Comparison of ENCODE assay signal across 8 mouse cellular contexts in genomic region chr7:141070058-141070862, GRCm38 (mm10). TPM values are rescaled to one million over a fixed set of nuclear protein-coding genes. Genes with fewer than 3 reads are reported as not detected.
A peak's percentile ranks its signal among the peaks of the same experiment; 100 is the strongest.
DNase-seq lines count a peak whose midpoint lies in the region; ATAC-seq and TF ChIP-seq lines count a peak whose summit lies in the region.

No protein-coding gene starts in this region.

- no peak overlapping the region for H3ac ChIP-seq in myocyte (ENCODE audit: control insufficient read depth, insufficient read length)

- no peak for ATAC-seq in embryonic facial prominence, embryonic 13.5 days (ENCODE audit: insufficient number of reproducible peaks, insufficient read depth, low FRiP score, low TSS enrichment, low read depth)
- no peak for ATAC-seq in heart, embryonic 11.5 days (replicated peaks; ENCODE audit: insufficient number of reproducible peaks, low FRiP score, low TSS enrichment)
- peak; percentile 26 for ATAC-seq in kidney, embryonic 15.5 days (replicated peaks; ENCODE audit: low FRiP score)
- no peak for ATAC-seq in liver, embryonic 11.5 days (replicated peaks; ENCODE audit: low FRiP score)
- peak; percentile 15; the same call in 1 of the 2 replicates for ATAC-seq in stomach, postnatal 0 days (ENCODE audit: low FRiP score, low TSS enrichment)

- H3K4me3 ChIP-seq in E14TG2a.4 (replicated peaks; ENCODE audit: low read length) (peak overlapping the region; percentile 76), myocyte (no peak overlapping the region)
- no peak overlapping the region for H3K4me3 ChIP-seq in bone marrow, adult 2 months (replicated peaks; ENCODE audit: control insufficient read depth, low read depth, low read length)
- H3K4me3 ChIP-seq in embryonic facial prominence, embryonic 13.5 days = peak overlapping the region; percentile 42
- H3K4me3 ChIP-seq in heart, embryonic 11.5 days (ENCODE audit: low read depth, low read length) = peak overlapping the region; percentile 40
- H3K4me3 ChIP-seq in kidney, embryonic 15.5 days (replicated peaks) = peak overlapping the region; percentile 45
- peak overlapping the region; percentile 43 for H3K4me3 ChIP-seq in liver, embryonic 11.5 days (ENCODE audit: low read depth, low read length)
- H3K4me3 ChIP-seq in stomach, postnatal 0 days (ENCODE audit: low read depth, low read length) = peak overlapping the region; percentile 35

- DNase-seq in liver, embryonic 11.5 days (ENCODE audit: low spot score) = peak; percentile 72
- peak; percentile 84 for DNase-seq in stomach, postnatal 0 days (ENCODE audit: low spot score)

- no peaks in the 10 kb centered on the region for H3K9me3 ChIP-seq in E14TG2a.4 (ENCODE audit: low read length)
- no peaks in the 10 kb centered on the region for H3K9me3 ChIP-seq in embryonic facial prominence, embryonic 13.5 days
- H3K9me3 ChIP-seq in heart, embryonic 11.5 days (replicated peaks; ENCODE audit: control insufficient read depth, low read length) = no peaks in the 10 kb centered on the region
- no peaks in the 10 kb centered on the region for H3K9me3 ChIP-seq in kidney, embryonic 15.5 days (replicated peaks)
- H3K9me3 ChIP-seq in liver, embryonic 11.5 days (ENCODE audit: control insufficient read depth, low read length) = no peaks in the 10 kb centered on the region
- no peaks in the 10 kb centered on the region for H3K9me3 ChIP-seq in stomach, postnatal 0 days (ENCODE audit: control insufficient read depth, low read length)

- no peak overlapping the region for H3K27ac ChIP-seq in bone marrow, adult 2 months (ENCODE audit: control insufficient read depth, insufficient read depth, low read depth, low read length, poor library complexity)
- no peak overlapping the region for H3K27ac ChIP-seq in embryonic facial prominence, embryonic 13.5 days
- H3K27ac ChIP-seq in heart, embryonic 11.5 days (ENCODE audit: low read depth, low read length) = no peak overlapping the region
- H3K27ac ChIP-seq in kidney, embryonic 15.5 days = no peak overlapping the region
- no peak overlapping the region for H3K27ac ChIP-seq in liver, embryonic 11.5 days (ENCODE audit: low read depth, low read length)
- H3K27ac ChIP-seq in stomach, postnatal 0 days (replicated peaks) = no peak overlapping the region

- H3K9ac ChIP-seq in embryonic facial prominence, embryonic 13.5 days = peak overlapping the region; percentile 72
- H3K9ac ChIP-seq in heart, embryonic 11.5 days (ENCODE audit: low read depth, low read length) = peak overlapping the region; percentile 52
- peak overlapping the region; percentile 42 for H3K9ac ChIP-seq in kidney, embryonic 15.5 days
- H3K9ac ChIP-seq in liver, embryonic 11.5 days (ENCODE audit: low read depth, low read length) = peak overlapping the region; percentile 39; the same call in 1 of the 2 replicates
- peak overlapping the region; percentile 48; the same call in 1 of the 2 replicates for H3K9ac ChIP-seq in stomach, postnatal 0 days (ENCODE audit: low read length)

- peaks cover 72% of the 10 kb centered on the region for H3K4me1 ChIP-seq in E14TG2a.4 (replicated peaks; ENCODE audit: low read depth, low read length)
- peaks cover 1% of the 10 kb centered on the region; the same call in 1 of the 2 replicates for H3K4me1 ChIP-seq in bone marrow, adult 2 months (ENCODE audit: control insufficient read depth, insufficient read depth, low read length)
- H3K4me1 ChIP-seq in embryonic facial prominence, embryonic 13.5 days = peaks cover 26% of the 10 kb centered on the region
- peaks cover 4% of the 10 kb centered on the region for H3K4me1 ChIP-seq in heart, embryonic 11.5 days (ENCODE audit: control insufficient read depth, insufficient read depth, low read length)
- H3K4me1 ChIP-seq in kidney, embryonic 15.5 days = peaks cover 20% of the 10 kb centered on the region
- peaks cover 6% of the 10 kb centered on the region for H3K4me1 ChIP-seq in liver, embryonic 11.5 days (replicated peaks; ENCODE audit: control insufficient read depth, insufficient read depth, low read length)
- H3K4me1 ChIP-seq in stomach, postnatal 0 days (replicated peaks; ENCODE audit: control insufficient read depth, insufficient read depth) = no peaks in the 10 kb centered on the region

- TF ChIP-seq CTCF in E14TG2a.4 (conservative IDR thresholded peaks at IDR 0.05; ENCODE audit: low read length) = peak; percentile 85
- TF ChIP-seq CTCF in bone marrow, adult 2 months (IDR thresholded peaks at IDR 0.05; ENCODE audit: control insufficient read depth, insufficient read depth, low read length) = peak; percentile 64
- peak; percentile 93 for TF ChIP-seq CTCF in stomach, postnatal 0 days (IDR thresholded peaks at IDR 0.05; ENCODE audit: low read depth)

- TF ChIP-seq EP300 in stomach, postnatal 0 days (optimal IDR thresholded peaks at IDR 0.05) = no peak

- H3K4me2 ChIP-seq in embryonic facial prominence, embryonic 13.5 days = peak overlapping the region; percentile 82
- H3K4me2 ChIP-seq in heart, embryonic 11.5 days = peak overlapping the region; percentile 78
- peak overlapping the region; percentile 93 for H3K4me2 ChIP-seq in kidney, embryonic 15.5 days
- H3K4me2 ChIP-seq in liver, embryonic 11.5 days = peak overlapping the region; percentile 85
- peak overlapping the region; percentile 84 for H3K4me2 ChIP-seq in myocyte (ENCODE audit: low read depth)
- peak overlapping the region; percentile 57 for H3K4me2 ChIP-seq in stomach, postnatal 0 days (replicated peaks; ENCODE audit: low read depth)

- peaks cover 41% of the 10 kb centered on the region for H3K36me3 ChIP-seq in E14TG2a.4 (ENCODE audit: insufficient read depth, low read length)
- peaks cover 31% of the 10 kb centered on the region for H3K36me3 ChIP-seq in embryonic facial prominence, embryonic 13.5 days
- H3K36me3 ChIP-seq in heart, embryonic 11.5 days (ENCODE audit: control insufficient read depth, insufficient read depth, low read length) = no peaks in the 10 kb centered on the region
- peaks cover 11% of the 10 kb centered on the region for H3K36me3 ChIP-seq in kidney, embryonic 15.5 days
- H3K36me3 ChIP-seq in liver, embryonic 11.5 days (ENCODE audit: control insufficient read depth, insufficient read depth, low read length) = no peaks in the 10 kb centered on the region
- H3K36me3 ChIP-seq in myocyte (ENCODE audit: control insufficient read depth, insufficient read depth) = no peaks in the 10 kb centered on the region
- no peaks in the 10 kb centered on the region for H3K36me3 ChIP-seq in stomach, postnatal 0 days (ENCODE audit: control insufficient read depth, insufficient read depth, low read length)

- H3K27me3 ChIP-seq in E14TG2a.4 (ENCODE audit: insufficient read depth, low read length) = peaks cover 15% of the 10 kb centered on the region
- H3K27me3 ChIP-seq in embryonic facial prominence, embryonic 13.5 days = peaks cover 26% of the 10 kb centered on the region
- H3K27me3 ChIP-seq in heart, embryonic 11.5 days (ENCODE audit: control insufficient read depth, insufficient read depth, low read length) = peaks cover 69% of the 10 kb centered on the region
- H3K27me3 ChIP-seq in kidney, embryonic 15.5 days = peaks cover 42% of the 10 kb centered on the region
- H3K27me3 ChIP-seq in liver, embryonic 11.5 days (replicated peaks; ENCODE audit: control insufficient read depth, insufficient read depth, low read length) = peaks cover 56% of the 10 kb centered on the region
- H3K27me3 ChIP-seq in myocyte (ENCODE audit: control insufficient read depth, insufficient read depth, insufficient read length) = no peaks in the 10 kb centered on the region
- no peaks in the 10 kb centered on the region for H3K27me3 ChIP-seq in stomach, postnatal 0 days (ENCODE audit: control insufficient read depth, insufficient read depth, low read length)

- no peak for TF ChIP-seq POLR2A in bone marrow, adult 2 months (IDR thresholded peaks at IDR 0.05; ENCODE audit: borderline replicate concordance, control insufficient read depth, low read depth, low read length)
- TF ChIP-seq POLR2A in myocyte (IDR thresholded peaks at IDR 0.05; ENCODE audit: insufficient read length, low read depth) = no peak

- H3K79me2 ChIP-seq in myocyte (ENCODE audit: control insufficient read depth, insufficient read depth) = no peaks in the 10 kb centered on the region

- WGBS in bone marrow, adult 2 months = 3% methylated on average over 51 of the region's 51 CpGs
- WGBS in embryonic facial prominence, embryonic 13.5 days = under 1% methylated on average over 51 of the region's 51 CpGs
- under 1% methylated on average over 51 of the region's 51 CpGs for WGBS in heart, embryonic 11.5 days (ENCODE audit: insufficient replicate concordance)
- 1% methylated on average over 51 of the region's 51 CpGs for WGBS in kidney, embryonic 15.5 days
- 2% methylated on average over 51 of the region's 51 CpGs for WGBS in liver, embryonic 11.5 days
- 4% methylated on average over 50 of the region's 51 CpGs for WGBS in stomach, postnatal 0 days

RNA-seq across cellular contexts. Expression of gene Pkp3, which starts 7.8 kb away (rescaled TPM):
- 5.4 and 15.9 TPM in 2 replicates for polyA plus RNA-seq in bone marrow, adult 2 months (2011; ENCODE audit: insufficient read depth, insufficient read length, low replicate concordance, missing spikeins)
- polyA plus RNA-seq in embryonic facial prominence, embryonic 13.5 days (2015; fragmentation: Nextera tagmentation; extraction: Ambion mirVana) = 36.1 and 46.2 TPM in 2 replicates
- 0.67 and 0.68 TPM in 2 replicates for polyA plus RNA-seq in heart, embryonic 11.5 days (2014; fragmentation: Nextera tagmentation; extraction: Ambion mirVana)
- polyA plus RNA-seq in kidney, embryonic 15.5 days (2015; fragmentation: Nextera tagmentation; extraction: Ambion mirVana) = 7.8 and 7.9 TPM in 2 replicates
- polyA plus RNA-seq in liver, embryonic 11.5 days (2014; fragmentation: Nextera tagmentation; extraction: Ambion mirVana) = 1.9 and 2.7 TPM in 2 replicates
- 0.25 TPM for polyA plus RNA-seq in myocyte (2012; fragmentation: generic; extraction: Trizol)
- 97.9 and 105 TPM in 2 replicates for polyA plus RNA-seq in stomach, postnatal 0 days (2015; fragmentation: Nextera tagmentation; extraction: Ambion mirVana)

RNA-seq across cellular contexts. Expression of gene B4galnt4, which starts 9.4 kb away (rescaled TPM):
- polyA plus RNA-seq in bone marrow, adult 2 months (2011; ENCODE audit: insufficient read depth, insufficient read length, low replicate concordance, missing spikeins) = 0.36 and 2.1 TPM in 2 replicates
- 26.4 and 27.4 TPM in 2 replicates for polyA plus RNA-seq in embryonic facial prominence, embryonic 13.5 days (2015; fragmentation: Nextera tagmentation; extraction: Ambion mirVana)
- 1.4 and 2.6 TPM in 2 replicates for polyA plus RNA-seq in heart, embryonic 11.5 days (2014; fragmentation: Nextera tagmentation; extraction: Ambion mirVana)
- polyA plus RNA-seq in kidney, embryonic 15.5 days (2015; fragmentation: Nextera tagmentation; extraction: Ambion mirVana) = 12.4 and 15.4 TPM in 2 replicates
- polyA plus RNA-seq in liver, embryonic 11.5 days (2014; fragmentation: Nextera tagmentation; extraction: Ambion mirVana) = 3.4 and 4.7 TPM in 2 replicates
- polyA plus RNA-seq in myocyte (2012; fragmentation: generic; extraction: Trizol) = 0.46 TPM
- polyA plus RNA-seq in stomach, postnatal 0 days (2015; fragmentation: Nextera tagmentation; extraction: Ambion mirVana) = 1.2 and 1.5 TPM in 2 replicates

RNA-seq across cellular contexts. Expression of gene Sigirr, which starts 30.1 kb away (rescaled TPM):
- polyA plus RNA-seq in bone marrow, adult 2 months (2011; ENCODE audit: insufficient read depth, insufficient read length, low replicate concordance, missing spikeins) = 10.4 and 19.8 TPM in 2 replicates
- 2.4 and 3.8 TPM in 2 replicates for polyA plus RNA-seq in embryonic facial prominence, embryonic 13.5 days (2015; fragmentation: Nextera tagmentation; extraction: Ambion mirVana)
- 2.3 and 3.0 TPM in 2 replicates for polyA plus RNA-seq in heart, embryonic 11.5 days (2014; fragmentation: Nextera tagmentation; extraction: Ambion mirVana)
- 20.8 and 24.7 TPM in 2 replicates for polyA plus RNA-seq in kidney, embryonic 15.5 days (2015; fragmentation: Nextera tagmentation; extraction: Ambion mirVana)
- 21.4 and 23.5 TPM in 2 replicates for polyA plus RNA-seq in liver, embryonic 11.5 days (2014; fragmentation: Nextera tagmentation; extraction: Ambion mirVana)
- polyA plus RNA-seq in myocyte (2012; fragmentation: generic; extraction: Trizol) = 4.8 TPM
- polyA plus RNA-seq in stomach, postnatal 0 days (2015; fragmentation: Nextera tagmentation; extraction: Ambion mirVana) = 12.6 and 14.0 TPM in 2 replicates

RNA-seq across cellular contexts. Expression of gene Gm17387, which starts 41.3 kb away (rescaled TPM):
- not detected in 2 replicates for polyA plus RNA-seq in bone marrow, adult 2 months (2011; ENCODE audit: insufficient read depth, insufficient read length, low replicate concordance, missing spikeins)
- not detected in 2 replicates for polyA plus RNA-seq in embryonic facial prominence, embryonic 13.5 days (2015; fragmentation: Nextera tagmentation; extraction: Ambion mirVana)
- polyA plus RNA-seq in heart, embryonic 11.5 days (2014; fragmentation: Nextera tagmentation; extraction: Ambion mirVana) = not detected in 2 replicates
- polyA plus RNA-seq in kidney, embryonic 15.5 days (2015; fragmentation: Nextera tagmentation; extraction: Ambion mirVana) = not detected in 2 replicates
- not detected in 2 replicates for polyA plus RNA-seq in liver, embryonic 11.5 days (2014; fragmentation: Nextera tagmentation; extraction: Ambion mirVana)
- polyA plus RNA-seq in myocyte (2012; fragmentation: generic; extraction: Trizol) = not detected
- polyA plus RNA-seq in stomach, postnatal 0 days (2015; fragmentation: Nextera tagmentation; extraction: Ambion mirVana) = not detected in 2 replicates

RNA-seq across cellular contexts. Expression of gene Ano9, which starts 47.3 kb away (rescaled TPM):
- 2.5 TPM in 1 of 2 replicates, not detected in the other for polyA plus RNA-seq in bone marrow, adult 2 months (2011; ENCODE audit: insufficient read depth, insufficient read length, low replicate concordance, missing spikeins)
- polyA plus RNA-seq in embryonic facial prominence, embryonic 13.5 days (2015; fragmentation: Nextera tagmentation; extraction: Ambion mirVana) = 5.2 TPM in 2 replicates
- polyA plus RNA-seq in heart, embryonic 11.5 days (2014; fragmentation: Nextera tagmentation; extraction: Ambion mirVana) = 0.31 TPM in 1 of 2 replicates, not detected in the other
- 6.0 TPM in 2 replicates for polyA plus RNA-seq in kidney, embryonic 15.5 days (2015; fragmentation: Nextera tagmentation; extraction: Ambion mirVana)
- 0.09 and 0.41 TPM in 2 replicates for polyA plus RNA-seq in liver, embryonic 11.5 days (2014; fragmentation: Nextera tagmentation; extraction: Ambion mirVana)
- polyA plus RNA-seq in myocyte (2012; fragmentation: generic; extraction: Trizol) = not detected
- 17.9 and 20.4 TPM in 2 replicates for polyA plus RNA-seq in stomach, postnatal 0 days (2015; fragmentation: Nextera tagmentation; extraction: Ambion mirVana)

Comparison
In these comparisons a context has a peak if more than half of its experiments do, and no peak if none do; other contexts are left out.
1. H3K4me3 ChIP-seq: peak in E14TG2a.4 (single experiment), embryonic facial prominence, embryonic 13.5 days (single experiment), heart, embryonic 11.5 days (single experiment), kidney, embryonic 15.5 days (single experiment), liver, embryonic 11.5 days (single experiment) and stomach, postnatal 0 days (single experiment); none in bone marrow, adult 2 months (single experiment) and myocyte (single experiment).
2. ATAC-seq: peak in kidney, embryonic 15.5 days (single experiment) and stomach, postnatal 0 days (single experiment); none in embryonic facial prominence, embryonic 13.5 days (single experiment), heart, embryonic 11.5 days (single experiment) and liver, embryonic 11.5 days (single experiment).
3. Peak in every context shown above with its lines, with median percentiles within 50 percentile points of each other: CTCF ChIP-seq, H3K4me2 ChIP-seq and H3K9ac ChIP-seq.